Mouse (Mus musculus) left cerebral cortex, postnatal 14 days (tissue): ENCODE measurements around the gene Cnp. TPM values are rescaled to one million over a fixed set of nuclear protein-coding genes. Genes with fewer than 3 reads are reported as not detected.
"Not testable (repeated sequence)": the region's sequence is repeated elsewhere in the genome, so short reads cannot be mapped to it uniquely, and the experiment has no call there.

Experiments
- DNase-seq, 2 experiments: peaks; one replicate each; pipeline ENCODE4 v3.0.0; 2021 to 2022; ENCODE audit warnings: low spot score in 2 of 2, mixed read lengths in 1 of 2
- intact Hi-C: fragments of 180-260 bp; cut with DNase I; formaldehyde crosslinking; loops from one replicate; pipeline ENCODE4 v1.15.1; 2025
- long read RNA-seq, 2 experiments: library from polyadenylated mRNA; stranded (forward); transcript quantifications; one replicate each; pipeline ENCODE4 v2.0.0; 2021
- total RNA-seq, 2 experiments: library from RNA; stranded (reverse); gene quantifications; 2 replicates each; pipeline ENCODE4 v1.2.3; 2021

The Cnp gene
- 100 to 1,000 TPM; 158 to 245 TPM for total RNA-seq
- long read RNA-seq, experiment 1, transcript Cnp-201 (4 exons, 2,357 nt), result major isoform, 512 of 975 reads
- long read RNA-seq, experiment 1, transcript Cnp-204 (3 exons, 2,904 nt), result minor isoform, 399 of 975 reads
- long read RNA-seq, experiment 1, partial matches to known transcripts, result 9 of 975 reads
- long read RNA-seq, experiment 1, other reads (novel, unspliced or antisense), result 55 of 975 reads
- long read RNA-seq, experiment 2, transcript Cnp-201 (4 exons, 2,357 nt), result major isoform, 239 of 393 reads
- long read RNA-seq, experiment 2, transcript Cnp-204 (3 exons, 2,904 nt), result minor isoform, 129 of 393 reads
- long read RNA-seq, experiment 2, partial matches to known transcripts, result 12 of 393 reads
- long read RNA-seq, experiment 2, other reads (novel, unspliced or antisense), result 13 of 393 reads

GRCm38 (mm10) chr11:100574708-100575483 lies at the start of gene Cnp:
Cnp (plus strand) TSS chr11:100574904.
- intact Hi-C loops, result loop anchor here (5.0 kb wide), 1 partner anchor 42 kb away; the partner anchor contains the start of gene Nkiras2
- peak; percentile 47 to 66 for DNase-seq

- intact Hi-C loops, result no loop called here
- no peak for DNase-seq
Measured at GRCm38 (mm10) chr11:100524987-100525630, 49.6 kb upstream of the Cnp start.

- DNase-seq, result no peak
- intact Hi-C loops, result no loop called here
Measured at GRCm38 (mm10) chr11:100526052-100526816, 48.5 kb upstream of the Cnp start.

- peak; percentile 57 for DNase-seq
- intact Hi-C loops, result no loop called here
Measured at GRCm38 (mm10) chr11:100527066-100527457, 47.6 kb upstream of the Cnp start.

GRCm38 (mm10) chr11:100527458-100528374 lies 47.0 kb upstream of the Cnp start, which contains the start of gene Acly:
Acly (minus strand) TSS chr11:100528000.
- peak; percentile 98 to 99 for DNase-seq
- intact Hi-C loops, result no loop called here

- intact Hi-C loops, result no loop called here
- no peak for DNase-seq
Measured at GRCm38 (mm10) chr11:100528375-100529165, 46.1 kb upstream of the Cnp start.

- DNase-seq, result no peak
- intact Hi-C loops, result no loop called here
Measured at GRCm38 (mm10) chr11:100533871-100534270, 40.8 kb upstream of the Cnp start.

GRCm38 (mm10) chr11:100534411-100534810 lies 40.3 kb upstream of the Cnp start:
- intact Hi-C loops, DNase-seq: not testable (repeated sequence)

- intact Hi-C loops, result not testable (repeated sequence)
Measured at GRCm38 (mm10) chr11:100534821-100535220, 39.9 kb upstream of the Cnp start.

GRCm38 (mm10) chr11:100535996-100536395 lies 38.7 kb upstream of the Cnp start:
- intact Hi-C loops, result no loop called here
- DNase-seq, result no peak

More at GRCm38 (mm10) chr11:100534821-100535220, 39.9 kb upstream of the Cnp start:
- not testable (repeated sequence) for DNase-seq

GRCm38 (mm10) chr11:100536466-100536865 lies 38.2 kb upstream of the Cnp start:
- intact Hi-C loops, result no loop called here
- no peak for DNase-seq

- no peak for DNase-seq
Measured at GRCm38 (mm10) chr11:100540966-100541365, 33.7 kb upstream of the Cnp start.

GRCm38 (mm10) chr11:100541577-100541976 lies 33.1 kb upstream of the Cnp start:
- intact Hi-C loops, result no loop called here
- DNase-seq, result no peak

More at GRCm38 (mm10) chr11:100540966-100541365, 33.7 kb upstream of the Cnp start:
- intact Hi-C loops, result no loop called here

GRCm38 (mm10) chr11:100544832-100545745 lies 29.6 kb upstream of the Cnp start, which contains the start of gene Ttc25:
Ttc25 (plus strand) TSS chr11:100545607.
- DNase-seq, result peak; percentile 79 to 80
- intact Hi-C loops, result no loop called here

GRCm38 (mm10) chr11:100545746-100546085 lies 29.0 kb upstream of the Cnp start:
- intact Hi-C loops, result no loop called here
- no peak for DNase-seq

GRCm38 (mm10) chr11:100546955-100547354 lies 27.7 kb upstream of the Cnp start:
- intact Hi-C loops, result no loop called here
- no peak for DNase-seq
